Mouse (Mus musculus): ENCODE data around the gene Samd5.

The Samd5 gene

GRCm38 (mm10) chr10:9674561-9675521 is at the start of gene Samd5:
TSS of gene Samd5 (minus strand) at chr10:9675208.
- no peak for DNase-seq (ENCODE audit: low spot score)

- DNase-seq (ENCODE audit: low spot score) = no peak
These were observed 47.7 kb upstream of the Samd5 start for GRCm38 (mm10) chr10:9722519-9723303.

- DNase-seq (ENCODE audit: low spot score) = no peak
These were observed 45.0 kb upstream of the Samd5 start for GRCm38 (mm10) chr10:9720027-9720426.

- DNase-seq (ENCODE audit: low spot score) = no peak
These were observed 43.1 kb upstream of the Samd5 start for GRCm38 (mm10) chr10:9718086-9718485.

GRCm38 (mm10) chr10:9704956-9705355 is 29.9 kb upstream of the Samd5 start:
- DNase-seq (ENCODE audit: low spot score) = no peak

- no peak for DNase-seq (ENCODE audit: low spot score)
These were observed 24.2 kb upstream of the Samd5 start for GRCm38 (mm10) chr10:9699071-9699761.

GRCm38 (mm10) chr10:9698141-9698540 is 23.1 kb upstream of the Samd5 start:
- no peak for DNase-seq (ENCODE audit: low spot score)

- DNase-seq (ENCODE audit: low spot score) = no peak
These were observed 21.6 kb upstream of the Samd5 start for GRCm38 (mm10) chr10:9696543-9697141.

GRCm38 (mm10) chr10:9693990-9694699 is 19.1 kb upstream of the Samd5 start:
- no peak for DNase-seq (ENCODE audit: low spot score)

- DNase-seq (ENCODE audit: low spot score) = no peak
These were observed 5.9 kb upstream of the Samd5 start for GRCm38 (mm10) chr10:9680928-9681327.

- no peak for DNase-seq (ENCODE audit: low spot score)
These were observed 4.9 kb upstream of the Samd5 start for GRCm38 (mm10) chr10:9679911-9680310.

- DNase-seq (ENCODE audit: low spot score) = no peak
These were observed 3.1 kb upstream of the Samd5 start for GRCm38 (mm10) chr10:9678071-9678470.

- DNase-seq (ENCODE audit: low spot score) = peak; percentile 38
These were observed 1.9 kb upstream of the Samd5 start for GRCm38 (mm10) chr10:9676886-9677285.

- DNase-seq (ENCODE audit: low spot score) = no peak
These were observed 1.4 kb upstream of the Samd5 start for GRCm38 (mm10) chr10:9676418-9676786.

GRCm38 (mm10) chr10:9675550-9676417 is 776 bp upstream of the Samd5 start:
- no peak for DNase-seq (ENCODE audit: low spot score)

GRCm38 (mm10) chr10:9673276-9673675 is 1.7 kb downstream of the Samd5 start:
- no peak for DNase-seq (ENCODE audit: low spot score)

- no peak for DNase-seq (ENCODE audit: low spot score)
These were observed 2.3 kb downstream of the Samd5 start for GRCm38 (mm10) chr10:9672751-9673150.

GRCm38 (mm10) chr10:9670351-9670750 is 4.7 kb downstream of the Samd5 start:
- no peak for DNase-seq (ENCODE audit: low spot score)

GRCm38 (mm10) chr10:9668791-9669190 is 6.2 kb downstream of the Samd5 start:
- no peak for DNase-seq (ENCODE audit: low spot score)

GRCm38 (mm10) chr10:9652946-9653345 is 22.1 kb downstream of the Samd5 start:
- DNase-seq (ENCODE audit: low spot score) = no peak
